Mouse (Mus musculus): ENCODE results near the gene Twnk. TPM values are rescaled to one million over a fixed set of nuclear protein-coding genes. Genes with fewer than 3 reads are reported as not detected.

Gene Twnk
- 10.7 to 13.0 TPM (median 12.4 TPM) in 4 replicates for total RNA-seq (2023)

DNA sequence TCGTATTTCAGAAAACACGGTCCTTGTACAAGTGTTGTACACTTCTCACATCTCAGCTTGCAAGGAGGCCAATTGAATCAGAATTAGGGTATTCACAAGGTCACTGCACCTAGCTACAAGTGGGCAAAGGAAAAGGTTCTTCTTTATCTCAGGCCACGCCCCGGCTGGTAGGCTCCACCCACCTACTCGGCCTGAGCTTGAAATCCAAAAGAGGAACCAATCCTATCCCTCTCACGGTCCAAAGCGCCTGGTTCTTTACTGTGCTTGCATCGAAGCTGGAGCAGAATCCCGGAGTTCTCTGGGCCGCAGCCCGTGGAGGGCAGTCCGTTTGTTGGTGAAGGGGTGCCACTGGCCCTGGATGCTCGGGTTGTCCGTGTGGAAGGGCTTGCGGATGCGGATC is at the start of gene Twnk:
Twnk (plus strand) TSS at position 220 of the 400 bp plus-strand sequence.

DNA sequence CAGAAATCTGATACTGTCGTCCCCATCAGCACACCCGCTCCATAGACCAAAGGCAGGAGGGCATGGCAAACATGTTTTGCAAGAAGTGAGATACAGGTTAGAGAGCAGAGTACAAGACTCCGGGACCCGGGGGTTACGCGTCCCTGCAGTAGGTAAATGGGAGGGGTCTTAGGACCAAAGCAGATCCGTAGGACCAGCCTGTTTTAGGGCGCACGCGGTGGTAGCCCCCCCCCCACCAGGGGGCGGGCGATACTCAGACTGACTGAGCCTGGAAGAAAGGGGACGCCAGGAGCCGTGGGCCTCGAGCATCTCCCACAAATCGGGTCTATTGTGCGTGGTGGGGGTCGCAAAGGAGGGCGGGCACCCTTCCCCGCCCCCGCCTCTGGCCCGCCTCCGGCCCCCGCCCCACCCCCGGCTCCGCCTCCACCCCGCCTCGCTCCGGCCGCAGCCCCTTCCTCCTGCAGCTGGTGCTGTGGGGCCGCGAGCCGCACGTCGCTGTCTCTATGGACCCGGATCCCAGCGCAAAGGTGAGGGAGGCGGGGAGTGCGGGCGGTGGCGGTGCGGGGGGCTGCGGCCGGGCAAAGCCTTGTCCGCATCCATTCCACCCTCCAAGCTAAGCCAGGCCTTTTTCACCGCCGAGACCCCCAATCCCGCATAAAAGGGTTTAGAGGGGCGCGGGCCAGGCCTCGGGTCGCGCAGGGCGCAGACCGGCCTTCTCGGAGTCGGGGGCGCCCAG is 16.5 kb upstream of the Twnk start, which contains the start of gene Sema4g:
Sema4g (plus strand) TSS at position 271 of the 736 bp plus-strand sequence.

DNA sequence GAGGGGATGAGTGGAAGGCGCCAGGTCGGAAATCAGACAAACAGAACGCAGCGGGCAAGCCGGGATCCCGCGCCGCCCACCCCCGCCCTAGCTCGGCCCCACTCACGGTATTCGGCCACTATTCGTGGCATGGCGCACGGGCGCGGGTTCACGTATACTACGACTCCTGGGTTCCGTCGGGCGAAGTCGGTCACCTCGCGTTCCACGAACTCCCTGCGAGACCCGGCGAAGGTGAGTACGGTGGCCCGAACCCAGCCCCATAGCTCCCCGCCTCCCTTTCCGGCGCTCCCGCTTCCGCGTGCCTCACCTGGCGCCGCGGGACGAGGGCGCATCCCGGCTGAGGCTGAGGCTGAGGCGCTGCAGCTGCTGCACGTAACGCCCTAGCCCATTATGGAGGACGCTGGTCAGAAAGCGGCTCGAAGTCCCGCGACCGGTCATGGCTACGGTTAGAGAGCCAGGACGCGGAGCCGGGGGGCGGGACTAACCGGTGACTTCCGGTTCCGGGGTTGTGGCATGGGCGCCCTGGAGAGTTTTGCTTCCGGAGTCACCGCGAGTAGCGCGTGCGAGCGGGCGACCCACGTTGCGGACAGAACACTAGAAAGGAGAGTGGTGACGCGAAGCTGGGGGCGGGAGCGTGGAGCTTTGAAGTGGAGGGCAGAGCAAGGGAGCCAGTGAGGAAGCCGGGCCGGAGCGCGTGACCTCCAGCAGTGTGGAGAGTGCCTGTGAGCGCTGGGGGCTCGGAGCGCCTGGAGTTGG is 672 bp downstream of the Twnk start, which contains the start of gene Mrpl43:
Mrpl43 (minus strand) TSS at position 486 of the 756 bp plus-strand sequence.

DNA sequence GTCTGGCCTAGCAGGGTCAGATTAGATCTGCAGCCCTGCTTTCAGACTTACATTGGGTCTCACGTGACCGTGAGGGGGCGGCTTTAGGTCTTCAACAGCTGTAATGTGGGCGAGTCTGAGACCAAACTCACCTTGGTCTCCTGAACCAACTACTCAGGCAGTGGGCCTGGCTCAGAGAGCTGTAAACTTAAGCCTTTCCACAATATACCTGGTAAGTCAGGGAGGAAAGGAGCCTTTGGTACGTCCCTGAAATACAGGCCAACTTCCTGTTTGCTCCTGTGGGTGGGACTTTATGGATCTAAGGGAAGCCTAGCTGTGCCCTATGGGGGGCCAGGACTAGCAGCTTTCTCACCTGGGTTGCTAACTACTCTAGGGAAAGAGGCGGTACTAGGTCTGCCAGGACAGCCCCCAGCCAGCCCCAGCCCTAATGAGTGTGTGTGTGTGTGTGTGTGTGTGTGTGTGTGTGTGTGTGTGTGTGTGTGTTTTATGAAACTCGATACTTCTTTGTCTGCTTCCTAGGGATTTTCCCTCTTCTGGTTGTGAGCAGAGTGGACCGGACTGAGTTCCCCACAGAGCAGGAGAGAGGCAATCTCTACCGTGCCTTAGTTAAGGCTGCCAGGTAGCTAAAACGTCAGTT is 9.0 kb downstream of the Twnk start, which contains the start of gene Lzts2:
Lzts2 (plus strand) TSS at position 80 of the 637 bp plus-strand sequence.

DNA sequence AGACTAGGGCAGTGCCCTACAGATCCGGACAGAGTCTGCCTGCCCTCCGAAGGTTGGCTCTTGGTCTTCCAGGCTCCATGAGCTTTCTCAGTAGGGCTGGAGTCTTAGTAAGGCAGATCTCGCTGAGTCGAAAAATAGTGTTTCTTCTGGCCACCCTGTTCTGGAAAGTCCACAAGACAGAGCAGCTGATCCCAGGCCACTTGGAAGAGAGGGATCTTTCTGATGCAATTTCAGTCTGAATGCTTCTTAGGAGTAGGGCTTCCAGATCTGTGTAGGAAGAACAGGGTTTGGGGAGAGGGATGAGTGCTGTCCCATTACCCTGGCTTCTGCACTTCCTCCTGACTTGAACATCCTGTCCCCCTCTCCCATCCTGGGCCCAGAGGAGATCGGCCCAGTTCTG is 40.2 kb downstream of the Twnk start, which contains the start of gene Pdzd7:
Pdzd7 (minus strand) TSS at position 67 of the 400 bp plus-strand sequence.

DNA sequence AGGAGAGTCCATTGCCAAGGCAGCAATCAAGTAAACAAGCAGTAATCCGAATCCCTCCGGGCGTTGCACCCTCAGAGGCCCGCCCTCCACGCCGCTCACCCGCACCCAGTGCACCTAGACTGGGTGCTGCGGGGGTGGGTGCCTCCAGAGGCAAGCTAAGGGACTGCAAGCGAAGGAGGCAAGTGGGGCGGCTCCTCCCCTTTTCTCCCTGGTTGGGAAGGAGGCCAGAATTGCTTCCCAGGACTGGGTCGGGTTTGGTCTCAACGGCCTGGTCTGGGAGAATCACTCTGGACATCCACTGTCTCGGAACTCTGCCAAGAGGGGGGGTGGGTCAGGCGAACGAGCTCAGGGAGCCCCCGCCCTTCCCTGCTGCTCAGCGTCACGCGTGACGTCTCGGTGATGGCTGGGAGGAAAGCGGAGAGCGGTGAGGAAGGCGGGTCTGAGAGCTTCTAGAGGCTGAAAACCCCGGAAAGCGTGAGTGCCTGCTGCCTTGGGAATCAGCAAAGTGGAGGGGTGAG is 42.0 kb downstream of the Twnk start, which contains the start of gene Sfxn3:
Sfxn3 (plus strand) TSS at position 87 of the 518 bp plus-strand sequence.

Other genes with a start within 250 kb of the Twnk start
- gene Pax2, start 249.6 kb upstream of the Twnk start, total RNA-seq (2023): not detected in 4 replicates
- 80.9 to 87.3 TPM (median 82.6 TPM) in 4 replicates for gene Slf2, start 74.5 kb upstream of the Twnk start, total RNA-seq (2023)
- gene Sema4g, start 16.6 kb upstream of the Twnk start, total RNA-seq (2023): 0.39 to 1.1 TPM (median 0.61 TPM) in 4 replicates
- 27.4 to 31.5 TPM (median 29.9 TPM) in 4 replicates for gene Mrpl43, start 779 bp downstream of the Twnk start, total RNA-seq (2023)
- gene Lzts2, start 8.8 kb downstream of the Twnk start, total RNA-seq (2023): 0.83 to 2.2 TPM (median 1.1 TPM) in 4 replicates
- gene Pdzd7, start 40.1 kb downstream of the Twnk start, total RNA-seq (2023): not detected in 4 replicates
- gene Sfxn3, start 41.8 kb downstream of the Twnk start, total RNA-seq (2023): 20.5 to 39.2 TPM (median 22.7 TPM) in 4 replicates
- 0.57 TPM in 1 of 4 replicates, not detected in the others for gene Kazald1, start 69.6 kb downstream of the Twnk start, total RNA-seq (2023)
- 1.0 TPM in 1 of 4 replicates, not detected in the others for gene Tlx1, start 145.0 kb downstream of the Twnk start, total RNA-seq (2023)
- not detected in 4 replicates for gene Lbx1, start 230.1 kb downstream of the Twnk start, total RNA-seq (2023)